Mouse (Mus musculus) liver, adult 10 weeks (tissue): ENCODE measurements around the gene Gm45623. TPM values are rescaled to one million over a fixed set of nuclear protein-coding genes. Genes with fewer than 3 reads are reported as not detected.

Experiments
- polyA plus RNA-seq: library from polyadenylated mRNA; stranded (reverse); fragments of 350-450 nt; fragmentation: Illumina TruSeq; extraction: RNeasy Lipid Tissue Mini Kit (QIAGEN cat#74804); gene quantifications from one replicate; pipeline ENCODE4 v1.2.3, GENCODE M21; 2014; ENCODE audit warnings: low read depth, low replicate concordance

Gene Gm45623
- polyA plus RNA-seq = not detected

GRCm38 (mm10) chr13:56753192-56753951, at the start of gene Gm45623:
TSS of gene Gm45623 (minus strand) at chr13:56753827.

GRCm38 (mm10) chr13:56702469-56703221, 51.0 kb downstream of the Gm45623 start, which contains the start of gene Smad5:
TSS of gene Smad5 (plus strand) at chr13:56703010.

Other genes with a start within 250 kb of the Gm45623 start
- 3.0 TPM for gene Fbxl21, start 231.4 kb downstream of the Gm45623 start, polyA plus RNA-seq
- gene Lect2, start 205.3 kb downstream of the Gm45623 start, polyA plus RNA-seq = 320 TPM
- gene Tgfbi, start 144.3 kb downstream of the Gm45623 start, polyA plus RNA-seq = 10.5 TPM
- 13.3 TPM for gene Smad5, start 50.8 kb downstream of the Gm45623 start, polyA plus RNA-seq
- gene Trpc7, start 142.2 kb upstream of the Gm45623 start, polyA plus RNA-seq = not detected